Mouse (Mus musculus): Measurements from ENCODE around the gene Fam19a2.

The Fam19a2 gene

GRCm38 (mm10) chr10:123385641-123386040, 121.8 kb downstream of the Fam19a2 start:
- DNase-seq (ENCODE audit: low spot score in 2 of 2), result no peak

- DNase-seq (ENCODE audit: low spot score in 2 of 2), result no peak
Observed at GRCm38 (mm10) chr10:123395429-123395828, 131.6 kb downstream of the Fam19a2 start.

GRCm38 (mm10) chr10:123398136-123398535, 134.3 kb downstream of the Fam19a2 start:
- DNase-seq (ENCODE audit: low spot score in 2 of 2), result no peak

GRCm38 (mm10) chr10:123401188-123401587, 137.4 kb downstream of the Fam19a2 start:
- DNase-seq (ENCODE audit: low spot score in 2 of 2), result no peak

GRCm38 (mm10) chr10:123402460-123402859, 138.7 kb downstream of the Fam19a2 start:
- DNase-seq (ENCODE audit: low spot score in 2 of 2), result no peak

GRCm38 (mm10) chr10:123414953-123415352, 151.2 kb downstream of the Fam19a2 start:
- DNase-seq (ENCODE audit: low spot score in 2 of 2), result no peak

- DNase-seq (ENCODE audit: low spot score in 2 of 2), result no peak
Observed at GRCm38 (mm10) chr10:123416024-123416423, 152.2 kb downstream of the Fam19a2 start.

GRCm38 (mm10) chr10:123418616-123419173, 154.9 kb downstream of the Fam19a2 start:
- DNase-seq (ENCODE audit: low spot score in 2 of 2), result no peak

- no peak for DNase-seq (ENCODE audit: low spot score in 2 of 2)
Observed at GRCm38 (mm10) chr10:123420249-123420648, 156.5 kb downstream of the Fam19a2 start.

- DNase-seq (ENCODE audit: low spot score in 2 of 2), result no peak
Observed at GRCm38 (mm10) chr10:123424482-123424881, 160.7 kb downstream of the Fam19a2 start.

- DNase-seq (ENCODE audit: low spot score in 2 of 2), result peak; percentile 11 to 30
Observed at GRCm38 (mm10) chr10:123426527-123427363, 162.9 kb downstream of the Fam19a2 start.

GRCm38 (mm10) chr10:123431569-123431968, 167.8 kb downstream of the Fam19a2 start:
- no peak for DNase-seq (ENCODE audit: low spot score in 2 of 2)

GRCm38 (mm10) chr10:123437576-123437975, 173.8 kb downstream of the Fam19a2 start:
- no peak for DNase-seq (ENCODE audit: low spot score in 2 of 2)

GRCm38 (mm10) chr10:123456800-123457199, 193.0 kb downstream of the Fam19a2 start:
- DNase-seq (ENCODE audit: low spot score in 2 of 2), result no peak

- no peak for DNase-seq (ENCODE audit: low spot score in 2 of 2)
Observed at GRCm38 (mm10) chr10:123460466-123460865, 196.7 kb downstream of the Fam19a2 start.

GRCm38 (mm10) chr10:123462305-123462704, 198.5 kb downstream of the Fam19a2 start:
- no peak for DNase-seq (ENCODE audit: low spot score in 2 of 2)

GRCm38 (mm10) chr10:123514749-123515148, 251.0 kb downstream of the Fam19a2 start:
- DNase-seq (ENCODE audit: low spot score in 2 of 2), result no peak

- DNase-seq (ENCODE audit: low spot score in 2 of 2), result no peak
Observed at GRCm38 (mm10) chr10:123520613-123521012, 256.8 kb downstream of the Fam19a2 start.

- DNase-seq (ENCODE audit: low spot score in 2 of 2), result no peak
Observed at GRCm38 (mm10) chr10:123521203-123521602, 257.4 kb downstream of the Fam19a2 start.

- no peak for DNase-seq (ENCODE audit: low spot score in 2 of 2)
Observed at GRCm38 (mm10) chr10:123525424-123525823, 261.6 kb downstream of the Fam19a2 start.

GRCm38 (mm10) chr10:123526059-123526458, 262.3 kb downstream of the Fam19a2 start:
- DNase-seq (ENCODE audit: low spot score in 2 of 2), result no peak

- DNase-seq (ENCODE audit: low spot score in 2 of 2), result no peak
Observed at GRCm38 (mm10) chr10:123536143-123536542, 272.3 kb downstream of the Fam19a2 start.

- DNase-seq (ENCODE audit: low spot score in 2 of 2), result no peak
Observed at GRCm38 (mm10) chr10:123548391-123548790, 284.6 kb downstream of the Fam19a2 start.
